Mouse (Mus musculus) stomach, postnatal 0 days (tissue): ENCODE results near the gene Nln. TPM values are rescaled to one million over a fixed set of nuclear protein-coding genes. Genes with fewer than 3 reads are reported as not detected.

Experiments used
- ATAC-seq: fragments of 200-750 bp; cut with Nextera tagmentation; 2 replicates; pipeline ENCODE4 v1.8.0; 2017; ENCODE audit not compliant: low FRiP score, low TSS enrichment
- DNase-seq: peaks from one replicate; pipeline ENCODE4 v3.0.0-alpha.2; 2016; ENCODE audit warnings: low spot score
- H3K27ac ChIP-seq: fragments of 300-500 bp; sonication (generic); replicated peaks from 2 replicates; pipeline ENCODE4 v1.5.1; 2014; ENCODE audit warnings: mild to moderate bottlenecking, control low read depth
- H3K27me3 ChIP-seq: fragments of 300-500 bp; sonication (generic); 2 replicates; pipeline ENCODE4 v1.6.1; 2014; ENCODE audit warnings: low read length; ENCODE audit not compliant: control insufficient read depth, insufficient read depth
- H3K36me3 ChIP-seq: fragments of 300-500 bp; sonication (generic); 2 replicates; pipeline ENCODE4 v1.6.1; 2014; ENCODE audit warnings: low read length, mixed read lengths; ENCODE audit not compliant: control insufficient read depth, insufficient read depth
- H3K4me1 ChIP-seq: fragments of 300-500 bp; sonication (generic); replicated peaks from 2 replicates; pipeline ENCODE4 v1.6.1; 2014; ENCODE audit warnings: antibody characterized with exemption; ENCODE audit not compliant: control insufficient read depth, insufficient read depth
- H3K4me2 ChIP-seq: fragments of 300-500 bp; sonication (generic); replicated peaks from 2 replicates; pipeline ENCODE4 v1.6.1; 2014; ENCODE audit warnings: low read depth, mild to moderate bottlenecking, control low read depth, moderate library complexity
- H3K4me3 ChIP-seq: fragments of 300-500 bp; sonication (generic); 2 replicates; pipeline ENCODE4 v1.5.1; 2014; ENCODE audit warnings: low read depth, low read length, control low read depth
- H3K9ac ChIP-seq: fragments of 300-500 bp; sonication (generic); 2 replicates; pipeline ENCODE4 v1.6.1; 2014; ENCODE audit warnings: mild to moderate bottlenecking, low read length, control low read depth, mixed read lengths
- H3K9me3 ChIP-seq: fragments of 300-500 bp; sonication (generic); 2 replicates; pipeline ENCODE4 v1.6.1; 2016; ENCODE audit warnings: low read length; ENCODE audit not compliant: control insufficient read depth
- CTCF ChIP-seq: IDR thresholded peaks from 2 replicates; pipeline ENCODE4 v1.5.1; 2016; ENCODE audit warnings: antibody characterized with exemption, low read depth, mild to moderate bottlenecking, moderate library complexity
- EP300 ChIP-seq: optimal IDR thresholded peaks from 2 replicates; pipeline ENCODE3; 2016; ENCODE audit warnings: antibody characterized with exemption
- WGBS: fragments of 180-500 bp; shearing (Covaris S2); extraction: QIAGEN DNeasy Blood & Tissue Kit; methylation state at CpG from one replicate; pipeline ENCODE4 v1.1.7; 2014; 5-methylcytosine and 5-hydroxymethylcytosine counted together
- polyA plus RNA-seq: library from polyadenylated mRNA; unstranded; fragments of >200 nt; fragmentation: Nextera tagmentation; extraction: Ambion mirVana; gene quantifications from 2 replicates; pipeline ENCODE4 v1.2.1, GENCODE M21; 2015

Gene Nln
- polyA plus RNA-seq, 1 experiment from 2014 or later: 22.5 TPM

GRCm38 (mm10) chr13:103985510-103986278, 123.7 kb downstream of the Nln start:
- Histone ChIP-seq H3K4me1 (peaks cover 5% of the 10 kb centered on the region), H3K9me3 (no peaks in the 10 kb centered on the region), H3K36me3 (no peaks in the 10 kb centered on the region), H3K4me2 (peak overlapping the region; percentile 0; the same call in 1 of the 2 replicates), H3K27ac (peak overlapping the region; percentile 82), H3K27me3 (no peaks in the 10 kb centered on the region), H3K9ac (no peak overlapping the region), H3K4me3 (no peak overlapping the region)
- WGBS: 47% methylated on average over 20 of the region's 20 CpGs
- DNase-seq: peak; percentile 84
- no peak for TF ChIP-seq CTCF
- no peak for TF ChIP-seq EP300
- ATAC-seq: peak; percentile 81

- no peaks in the 10 kb centered on the region for H3K36me3 ChIP-seq
- TF ChIP-seq EP300: no peak
- peak; percentile 44 for TF ChIP-seq CTCF
- DNase-seq (no peak), ATAC-seq (no peak)
- no peaks in the 10 kb centered on the region for H3K9me3 ChIP-seq
- no peak overlapping the region for H3K9ac ChIP-seq
- H3K4me2 ChIP-seq: no peak overlapping the region
- H3K4me1 ChIP-seq: peaks cover 5% of the 10 kb centered on the region
- no peak overlapping the region for H3K4me3 ChIP-seq
- over 99% methylated on average over 3 of the region's 3 CpGs for WGBS
- no peaks in the 10 kb centered on the region for H3K27me3 ChIP-seq
- no peak overlapping the region for H3K27ac ChIP-seq
These were observed 127.0 kb downstream of the Nln start for GRCm38 (mm10) chr13:103982376-103982775.

- no peak overlapping the region for H3K27ac ChIP-seq
- H3K9me3 ChIP-seq: no peaks in the 10 kb centered on the region
- no peak for ATAC-seq
- no peaks in the 10 kb centered on the region for H3K4me1 ChIP-seq
- no peak overlapping the region for H3K4me2 ChIP-seq
- DNase-seq: no peak
- H3K9ac ChIP-seq: no peak overlapping the region
- H3K36me3 ChIP-seq: no peaks in the 10 kb centered on the region
- H3K4me3 ChIP-seq: no peak overlapping the region
- WGBS: 90% methylated on average over 5 of the region's 5 CpGs
- TF ChIP-seq CTCF (no peak), EP300 (no peak)
- H3K27me3 ChIP-seq: no peaks in the 10 kb centered on the region
These were observed 129.0 kb downstream of the Nln start for GRCm38 (mm10) chr13:103980414-103980813.

GRCm38 (mm10) chr13:103978286-103978866, 131.0 kb downstream of the Nln start:
- no peaks in the 10 kb centered on the region for H3K36me3 ChIP-seq
- H3K4me3 ChIP-seq: no peak overlapping the region
- peak overlapping the region; percentile 90 for H3K27ac ChIP-seq
- ATAC-seq (peak; percentile 86), DNase-seq (peak; percentile 54)
- WGBS: 21% methylated on average over 5 of the region's 5 CpGs
- H3K4me1 ChIP-seq: no peaks in the 10 kb centered on the region; the same call in 1 of the 2 replicates
- H3K4me2 ChIP-seq: no peak overlapping the region
- no peaks in the 10 kb centered on the region for H3K27me3 ChIP-seq
- no peaks in the 10 kb centered on the region for H3K9me3 ChIP-seq
- TF ChIP-seq EP300 (no peak), CTCF (no peak)
- H3K9ac ChIP-seq: no peak overlapping the region

GRCm38 (mm10) chr13:103977844-103978243, 131.6 kb downstream of the Nln start:
- H3K27ac ChIP-seq: peak overlapping the region; percentile 90
- no peak overlapping the region for H3K9ac ChIP-seq
- H3K36me3 ChIP-seq: no peaks in the 10 kb centered on the region
- H3K27me3 ChIP-seq: no peaks in the 10 kb centered on the region
- no peaks in the 10 kb centered on the region for H3K9me3 ChIP-seq
- 25% methylated on average over 6 of the region's 6 CpGs for WGBS
- no peak overlapping the region for H3K4me3 ChIP-seq
- no peaks in the 10 kb centered on the region; the same call in 1 of the 2 replicates for H3K4me1 ChIP-seq
- ATAC-seq: peak; percentile 89
- no peak overlapping the region for H3K4me2 ChIP-seq
- peak; percentile 68 for DNase-seq
- TF ChIP-seq EP300: no peak
- TF ChIP-seq CTCF: no peak
